Mouse (Mus musculus) ovary, adult 18-20 months (tissue): ENCODE data around the gene Gm10197.

ENCODE experiments used
- DNase-seq: peaks from one replicate; pipeline ENCODE4 v3.0.0; 2022; ENCODE audit warnings: low spot score, mixed read lengths

Gm10197 gene

DNA sequence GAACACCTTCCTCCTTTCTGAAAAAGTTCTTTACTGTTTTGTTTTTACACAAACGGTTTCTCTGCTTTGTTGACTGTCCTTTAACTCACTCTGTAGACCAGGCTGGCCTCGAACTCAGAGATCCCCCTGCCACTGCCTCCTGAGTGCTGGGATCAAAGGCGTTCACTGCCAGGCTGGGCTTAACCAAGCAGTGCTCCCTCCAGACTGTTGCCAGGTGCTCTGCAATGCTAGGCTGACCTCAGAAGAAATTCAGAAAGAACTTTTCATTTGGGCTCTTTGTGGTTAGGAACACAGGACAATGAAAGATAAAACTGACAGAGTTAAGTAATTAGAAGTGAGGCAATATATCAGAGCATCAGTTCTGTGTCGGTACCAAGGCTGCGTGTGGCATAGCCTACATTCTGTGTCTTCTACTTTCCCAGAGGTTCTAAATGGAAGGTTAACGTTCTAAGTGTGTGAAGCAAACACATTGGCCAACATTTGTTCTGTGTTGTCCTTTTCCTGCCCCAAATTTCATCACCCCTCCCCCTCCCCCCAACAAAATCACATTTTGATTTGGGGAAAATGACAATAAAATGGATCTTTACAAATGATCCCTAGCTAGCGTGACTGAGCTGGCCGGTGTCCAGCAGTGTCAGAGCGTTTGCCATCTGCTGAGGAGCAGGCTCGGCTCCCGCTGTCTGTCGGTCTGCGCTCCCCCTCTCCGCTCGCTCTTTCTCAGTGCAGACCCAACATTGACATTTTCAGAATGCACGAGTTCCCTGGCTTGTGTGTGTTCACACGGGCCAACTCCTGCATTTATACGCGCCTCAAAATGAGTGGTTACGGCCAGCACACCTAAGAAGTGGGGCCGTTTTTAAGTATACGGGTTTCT is 12.2 kb downstream of the Gm10197 start:
- DNase-seq: no peak

DNA sequence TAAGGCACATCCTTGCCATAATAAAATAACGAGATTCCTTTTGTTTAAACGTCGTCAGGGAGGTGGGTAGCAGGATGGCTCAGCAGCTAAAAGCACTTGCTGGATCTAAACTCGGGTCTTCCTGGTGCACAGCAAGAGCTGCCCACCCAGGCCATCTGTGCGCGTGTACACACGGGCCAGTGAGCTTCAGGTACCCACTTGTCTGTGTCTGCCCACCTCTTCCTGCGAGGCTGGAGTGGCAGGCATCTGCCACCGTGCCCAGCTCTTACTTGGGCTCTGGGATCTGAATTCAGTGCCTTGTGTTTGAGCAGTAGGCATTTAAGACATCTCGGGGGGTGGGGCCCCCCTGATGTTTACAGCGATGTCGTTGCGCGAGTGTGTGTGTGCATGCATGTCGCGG is 16.5 kb downstream of the Gm10197 start:
- no peak for DNase-seq

DNA sequence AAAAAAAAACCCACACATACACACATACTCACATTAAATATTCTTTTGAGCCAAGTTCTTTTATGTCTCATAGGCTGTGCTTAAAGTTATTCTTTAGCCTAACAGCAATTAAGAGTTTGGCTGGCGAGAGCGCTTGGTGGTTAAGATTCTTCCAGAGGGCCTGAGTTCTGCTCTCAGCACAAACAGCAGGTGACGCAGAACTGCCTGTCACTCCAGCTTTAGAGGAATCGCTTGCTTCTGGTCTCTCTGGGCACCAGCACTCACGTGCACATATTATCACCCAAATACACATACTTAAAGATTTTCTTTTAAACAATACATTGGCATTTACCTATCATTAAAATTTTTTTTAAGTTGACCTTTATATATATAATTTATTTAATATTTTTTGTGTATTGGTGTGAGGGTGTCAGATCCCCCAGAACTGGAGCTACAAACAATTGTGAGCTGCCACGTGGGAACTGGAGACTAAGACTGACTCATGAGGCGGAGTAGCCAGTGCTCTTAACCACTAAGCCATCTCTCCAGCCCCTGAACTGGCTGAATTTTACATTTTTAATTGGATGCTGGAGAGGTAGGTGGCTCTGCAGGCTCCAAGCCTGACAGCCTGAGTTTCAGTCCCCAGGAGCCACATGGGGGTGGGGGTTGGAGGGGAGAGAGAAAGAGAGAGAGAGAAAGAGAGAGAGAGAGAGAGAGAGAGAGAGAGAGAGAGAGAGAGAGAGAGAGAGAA is 17.1 kb downstream of the Gm10197 start:
- DNase-seq: no peak

DNA sequence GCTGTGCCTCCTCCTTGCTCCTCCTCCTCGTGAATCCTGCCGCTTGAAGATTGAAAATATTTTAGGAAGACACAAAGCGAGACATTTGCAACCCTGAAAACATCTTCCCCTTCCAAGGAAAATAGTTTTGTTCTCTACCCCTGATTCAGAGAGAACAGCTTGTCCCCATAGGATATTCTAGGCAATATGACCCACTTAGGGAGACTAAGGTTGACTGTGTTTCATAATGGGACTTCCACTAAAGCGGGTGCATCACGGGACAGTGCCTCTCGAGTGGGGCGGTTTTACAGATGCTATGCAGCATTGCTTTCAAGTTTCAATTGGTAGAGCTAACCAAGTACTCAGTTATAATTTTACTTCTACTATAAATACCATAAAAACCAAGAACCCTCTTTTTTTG is 17.7 kb downstream of the Gm10197 start:
- DNase-seq: no peak

DNA sequence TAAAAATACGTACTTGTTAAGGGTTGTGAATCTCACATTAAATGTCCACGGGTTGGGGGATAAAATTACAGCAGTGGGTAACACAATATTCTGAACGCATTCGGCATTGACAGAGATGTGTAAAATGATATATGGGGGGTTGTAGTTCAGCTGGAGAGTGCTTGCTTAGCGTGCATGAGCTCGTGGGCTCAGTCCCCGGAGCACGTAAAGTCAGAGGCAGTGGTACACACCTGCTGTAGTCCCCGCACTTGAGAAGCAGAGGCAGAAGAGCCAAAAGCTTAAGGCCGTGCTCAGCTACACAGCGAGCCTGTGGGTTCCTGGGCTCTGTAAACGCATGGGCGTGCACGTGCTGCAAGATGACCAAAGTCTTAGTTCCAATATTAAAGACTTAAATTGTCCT is 25.8 kb downstream of the Gm10197 start:
- no peak for DNase-seq

DNA sequence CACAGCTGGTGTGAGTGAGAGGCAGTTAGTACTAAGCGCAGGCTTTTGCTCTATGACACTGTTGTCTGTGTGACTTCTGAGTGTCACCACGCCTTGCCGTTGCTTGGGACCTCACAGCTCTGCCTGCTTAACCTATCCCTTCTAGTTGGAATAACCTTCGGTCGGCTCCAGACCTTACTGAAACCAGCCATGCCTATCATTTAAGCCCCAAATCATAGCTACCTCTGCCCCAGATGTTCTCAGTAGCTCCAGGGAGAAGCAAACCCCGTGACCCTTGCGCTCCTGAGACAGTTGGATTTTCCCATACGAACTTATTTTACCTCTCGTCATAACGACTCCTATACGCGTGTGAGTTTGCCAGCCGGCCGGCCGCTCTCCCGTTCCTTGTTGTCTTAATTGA is 27.5 kb downstream of the Gm10197 start:
- no peak for DNase-seq

DNA sequence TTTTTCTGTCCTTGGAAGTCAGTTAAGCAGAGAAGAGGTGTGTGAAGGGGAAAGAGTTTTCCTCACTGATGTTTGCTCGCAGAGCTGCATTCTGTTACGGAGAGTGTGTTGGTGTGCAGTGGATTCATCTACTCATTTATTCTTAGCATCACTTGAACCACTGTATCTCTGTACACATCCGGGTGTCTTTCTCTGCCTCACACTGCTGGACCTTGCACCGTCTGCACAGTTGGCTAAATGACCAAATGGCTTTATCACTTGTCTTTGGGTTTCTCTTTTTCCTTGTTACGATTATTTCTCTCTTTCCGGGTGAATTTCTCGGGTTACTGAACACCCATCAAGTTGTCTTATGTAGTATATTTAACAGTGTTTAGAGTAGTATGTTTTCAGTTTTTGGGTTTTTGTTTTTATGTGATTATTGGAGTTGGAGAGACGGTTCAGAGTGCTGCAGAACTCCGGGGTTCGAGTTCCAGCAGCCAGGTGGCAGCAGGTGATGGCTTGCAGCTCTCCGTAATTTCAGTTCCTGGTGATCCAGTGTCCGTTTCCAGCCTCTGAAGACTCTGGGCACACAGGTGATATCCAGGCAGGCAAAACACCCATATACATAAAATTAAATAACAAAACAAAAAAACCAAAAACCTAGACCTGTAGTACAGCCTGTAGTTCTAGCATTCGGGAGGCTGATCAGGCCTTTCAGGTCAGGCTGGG is 28.2 kb downstream of the Gm10197 start:
- no peak for DNase-seq

DNA sequence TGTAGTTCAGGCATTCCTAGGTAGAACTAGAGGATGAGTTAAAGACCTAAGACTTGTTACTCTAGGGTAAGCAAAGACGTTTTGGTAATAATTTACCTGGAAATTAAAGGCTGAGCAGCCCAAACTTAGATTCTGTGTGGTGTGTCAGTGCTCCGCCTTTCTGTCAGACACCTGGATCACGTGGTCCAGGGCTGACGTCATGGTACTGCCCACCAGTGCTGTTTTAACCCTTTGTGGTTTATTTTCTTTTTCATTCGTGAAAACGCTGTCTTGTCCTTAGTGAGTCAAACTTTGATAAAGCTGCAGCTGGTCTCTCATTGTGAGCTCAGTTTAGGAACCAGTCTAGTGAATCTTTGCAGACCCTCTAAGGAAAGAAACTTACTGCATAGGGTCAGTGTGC is 31.1 kb downstream of the Gm10197 start:
- no peak for DNase-seq

DNA sequence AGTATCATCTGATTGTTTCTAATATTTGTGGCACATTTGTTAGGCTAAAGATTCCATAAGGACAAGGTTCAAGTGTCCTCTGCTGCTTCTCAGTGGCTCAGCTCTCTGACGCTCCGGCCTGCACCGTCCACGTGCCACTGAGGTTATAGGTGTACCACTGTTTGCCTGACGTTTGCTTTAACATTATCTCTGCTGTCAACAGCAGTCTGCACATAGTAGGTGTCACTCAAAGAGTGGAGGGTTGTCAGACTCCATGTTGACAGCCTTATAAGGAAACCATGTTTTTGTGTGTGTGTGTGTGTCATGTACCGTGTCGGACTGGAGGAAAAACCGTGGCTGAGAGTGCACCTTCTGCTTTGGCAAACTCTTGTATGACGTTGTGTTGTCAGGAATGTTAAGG is 36.3 kb downstream of the Gm10197 start:
- DNase-seq: no peak

DNA sequence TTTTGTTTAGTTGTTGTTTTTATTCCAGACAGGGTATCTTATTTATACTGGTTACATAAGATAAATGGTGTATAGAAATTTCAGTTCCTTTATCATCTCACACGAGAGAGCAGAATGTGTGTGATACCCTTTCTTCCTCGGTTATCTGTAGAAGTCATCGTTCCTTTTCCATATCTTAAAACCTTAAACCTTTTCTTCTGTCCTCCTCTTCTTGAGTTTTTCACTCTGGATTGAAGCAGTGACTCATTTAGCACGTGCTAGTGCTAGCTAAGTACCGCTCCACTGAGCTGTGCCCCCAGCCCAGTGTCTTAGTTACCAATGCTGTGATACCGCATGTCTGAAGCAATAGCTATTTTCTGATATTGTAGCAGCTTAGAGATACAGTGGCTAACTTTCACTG is 37.8 kb downstream of the Gm10197 start:
- no peak for DNase-seq

DNA sequence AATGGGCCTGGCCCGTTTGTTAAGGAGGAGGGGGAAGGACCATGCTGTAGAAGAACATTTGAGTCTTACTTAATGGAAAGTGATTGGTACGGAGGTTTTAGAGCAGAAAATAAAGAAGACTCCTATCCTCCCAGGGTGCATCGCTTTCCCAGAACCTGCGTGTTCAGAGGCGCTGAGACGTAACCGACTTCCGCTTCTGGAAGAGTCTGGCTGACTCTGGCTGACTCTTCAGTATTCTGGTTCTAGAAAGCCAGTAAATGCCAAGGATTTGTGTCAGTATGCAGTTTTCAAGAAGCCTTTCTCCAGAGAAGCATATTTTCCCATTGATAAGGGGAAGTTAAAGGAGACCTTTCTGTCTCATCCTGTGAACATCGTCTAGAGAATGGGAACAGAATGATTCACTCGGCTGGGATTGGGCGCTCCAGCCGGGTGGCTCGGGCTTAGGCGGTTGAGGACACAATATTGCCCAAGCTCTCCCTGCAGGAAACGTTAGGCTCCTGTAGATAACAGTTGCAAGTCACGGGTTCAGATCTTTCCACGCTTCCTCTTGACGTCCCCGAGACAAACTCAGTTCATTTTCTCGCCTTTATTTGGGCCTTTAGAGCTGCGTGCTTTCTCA is 39.6 kb downstream of the Gm10197 start:
- no peak for DNase-seq

DNA sequence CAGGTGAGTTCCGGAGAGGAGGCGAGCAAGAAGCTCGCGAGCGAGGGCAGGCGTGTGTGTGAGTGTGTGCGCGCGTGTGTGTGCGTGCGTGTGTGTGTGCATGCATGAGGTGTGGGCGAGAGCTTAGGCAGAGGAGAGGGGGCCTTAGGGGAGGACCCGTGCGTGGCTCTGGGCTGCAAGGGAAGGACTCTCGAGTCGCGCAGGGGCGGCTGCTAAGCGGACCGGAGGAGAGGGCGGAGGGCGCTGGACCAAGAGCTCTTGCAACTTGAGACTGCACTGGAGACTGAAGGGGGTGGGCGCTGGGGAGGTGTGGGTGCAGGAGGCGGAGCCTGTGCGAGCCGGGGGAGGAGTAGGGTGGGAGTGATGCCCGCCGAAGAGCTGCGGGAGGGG is 41.6 kb downstream of the Gm10197 start:
- DNase-seq: peak; percentile 82

DNA sequence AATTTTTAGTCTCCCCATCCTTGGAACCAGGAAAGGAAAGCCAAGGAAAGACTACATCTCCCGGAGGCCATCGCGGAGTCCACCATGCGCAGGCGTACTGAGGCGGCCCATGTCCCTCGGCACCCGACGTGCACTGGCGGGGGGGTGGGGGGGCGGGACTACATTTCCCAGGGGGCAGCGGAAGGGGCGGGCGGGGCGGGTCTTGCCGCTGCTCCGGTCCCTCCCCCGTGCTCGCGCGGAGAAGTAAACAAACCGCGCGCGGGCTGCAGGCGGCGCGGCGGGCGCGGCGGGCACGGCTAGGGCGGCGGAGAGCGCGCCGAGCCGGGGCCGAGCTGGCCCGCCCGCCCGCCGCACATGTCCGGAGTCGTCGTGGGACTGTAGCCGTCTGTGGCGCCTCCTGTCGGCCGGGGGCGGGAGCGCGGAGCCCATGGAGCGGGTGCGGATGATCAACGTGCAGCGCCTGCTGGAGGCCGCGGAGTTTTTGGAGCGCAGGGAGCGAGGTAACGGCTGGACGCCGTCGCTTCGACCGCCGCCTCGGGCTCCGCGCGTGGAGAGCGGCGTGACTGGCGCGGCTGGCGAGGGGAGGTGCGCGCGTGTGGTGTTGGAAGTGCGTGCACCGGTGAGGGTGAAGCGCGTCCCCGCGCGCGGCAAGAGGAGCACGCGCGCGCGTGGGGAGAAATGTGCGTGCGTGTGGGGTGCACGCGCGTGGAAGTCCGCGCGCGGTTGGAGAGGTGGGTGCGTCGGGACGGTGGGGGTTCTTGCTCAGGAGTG is 42.2 kb downstream of the Gm10197 start:
- DNase-seq: peak; percentile 87

DNA sequence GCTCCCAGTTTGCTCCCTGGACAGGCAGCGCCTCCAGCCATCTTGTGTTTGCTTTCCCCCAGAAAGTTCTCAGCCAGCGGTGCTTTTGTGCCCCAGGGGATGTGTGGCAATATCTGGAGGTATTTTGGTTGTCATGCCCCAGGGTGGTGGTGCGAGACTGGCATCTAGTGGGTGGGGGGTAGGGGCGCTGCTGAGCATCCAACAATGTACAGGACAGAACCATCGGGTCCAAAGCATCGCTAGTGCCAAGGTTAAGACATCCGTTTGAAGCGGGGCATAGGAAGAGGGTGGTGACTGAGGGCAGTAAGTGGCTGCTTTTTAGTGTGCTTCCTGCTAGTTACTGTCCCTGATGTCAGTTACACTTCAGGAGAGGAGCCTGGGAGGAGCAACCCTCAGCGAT is 43.5 kb downstream of the Gm10197 start:
- DNase-seq: no peak

DNA sequence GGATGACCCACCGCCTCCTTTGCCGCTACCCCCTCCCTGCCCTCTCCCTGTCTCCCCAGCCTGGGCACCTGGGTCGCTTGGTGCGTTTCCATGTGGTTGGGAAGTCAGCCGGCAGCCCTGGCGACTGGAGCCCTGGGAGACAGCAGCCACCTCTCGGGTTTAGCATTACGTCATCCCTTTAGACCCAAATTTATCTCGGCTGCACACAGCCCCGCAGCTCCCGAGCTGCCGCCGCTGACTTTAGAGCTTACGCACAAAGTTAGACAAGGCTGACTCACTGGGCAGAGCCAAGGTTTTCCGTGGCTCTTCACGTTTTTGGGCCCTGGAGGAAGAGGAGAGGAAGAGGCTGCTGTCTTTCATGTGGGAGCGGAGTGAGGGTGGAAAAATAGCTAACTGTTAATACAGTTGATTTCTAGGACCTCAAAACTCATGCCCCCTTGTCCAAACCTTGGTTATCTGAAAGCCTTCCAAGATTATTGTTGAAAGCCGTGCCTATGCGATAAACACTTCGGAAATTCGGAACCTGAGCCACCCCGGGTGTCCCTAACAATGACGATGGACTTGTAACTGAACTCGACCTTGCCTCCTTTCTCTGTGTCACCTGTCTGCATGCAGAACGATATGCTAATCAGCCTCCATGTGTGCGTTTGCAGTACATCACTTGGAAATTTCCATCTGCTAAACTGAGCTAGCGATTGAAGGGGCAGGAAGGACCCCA is 45.8 kb downstream of the Gm10197 start:
- peak; percentile 58 for DNase-seq

DNA sequence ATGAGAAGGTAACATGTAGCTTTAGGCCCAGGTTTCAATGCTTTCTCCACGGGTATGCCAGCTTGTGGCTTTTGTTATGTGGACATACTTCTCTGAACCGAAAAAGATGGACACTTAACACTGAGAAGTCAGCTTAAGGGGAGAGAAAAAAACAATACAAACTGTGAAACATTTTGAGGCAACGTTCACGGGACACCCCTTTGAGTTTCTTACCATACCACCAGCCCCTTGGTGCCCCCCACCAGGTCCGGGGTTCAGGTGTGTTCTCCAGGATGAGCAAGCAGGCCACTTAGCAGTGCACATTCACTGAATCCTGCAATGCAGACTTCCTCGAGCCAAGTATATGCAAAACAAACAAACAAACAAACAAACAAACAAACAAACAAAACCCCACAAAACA is 46.7 kb downstream of the Gm10197 start:
- DNase-seq: no peak

DNA sequence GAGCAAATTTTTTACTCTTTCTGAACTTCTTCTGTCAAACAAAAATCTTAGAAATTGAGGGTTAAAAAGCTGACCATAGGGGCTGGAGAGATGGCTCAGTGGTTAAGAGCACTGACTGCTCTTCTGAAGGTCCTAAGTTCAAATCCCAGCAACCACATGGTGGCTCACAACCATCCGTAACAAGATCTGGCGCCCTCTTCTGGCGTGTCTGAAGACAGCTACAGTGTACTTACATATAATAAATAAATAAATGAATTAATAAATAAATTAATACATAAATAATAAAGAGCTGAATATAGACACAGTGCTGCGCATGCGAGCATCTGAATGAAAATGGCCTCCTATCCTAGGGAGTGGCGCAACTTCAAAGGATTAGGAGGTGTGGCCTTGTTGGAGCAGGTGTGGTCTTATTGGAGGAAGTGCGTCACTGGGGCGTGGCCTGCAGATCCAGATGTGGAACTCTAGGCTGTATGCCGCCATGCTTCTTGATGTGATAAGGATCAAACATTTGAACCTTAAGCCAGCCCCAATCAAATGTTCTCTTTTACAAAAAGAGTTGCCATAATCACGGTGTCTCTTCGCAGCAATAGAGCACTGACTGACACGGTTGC is 49.0 kb downstream of the Gm10197 start:
- DNase-seq: no peak
